Mouse (Mus musculus) forelimb bud, embryonic 11.5 days (tissue): ENCODE data around the gene Pak2.

Experiments
- DNase-seq: peaks from one replicate; pipeline ENCODE4 v3.0.0-alpha.2; 2012; ENCODE audit warnings: low read depth, low spot score

Pak2 gene

GRCm38 (mm10) chr16:32002509-32003477 is 76.3 kb downstream of the Pak2 start, which contains the start of gene Senp5:
Gene Senp5 (minus strand): TSS chr16:32003287.
- DNase-seq, result peak; percentile 89

- DNase-seq, result no peak
Observed at GRCm38 (mm10) chr16:31996371-31996770, 82.8 kb downstream of the Pak2 start.

GRCm38 (mm10) chr16:31993946-31994345 is 85.2 kb downstream of the Pak2 start:
- no peak for DNase-seq

- no peak for DNase-seq
Observed at GRCm38 (mm10) chr16:31993195-31993594, 85.9 kb downstream of the Pak2 start.

GRCm38 (mm10) chr16:31992039-31992438 is 87.1 kb downstream of the Pak2 start:
- DNase-seq, result no peak

- no peak for DNase-seq
Observed at GRCm38 (mm10) chr16:31980946-31981345, 98.2 kb downstream of the Pak2 start.

- no peak for DNase-seq
Observed at GRCm38 (mm10) chr16:31979501-31979900, 99.6 kb downstream of the Pak2 start.

GRCm38 (mm10) chr16:31975258-31975657 is 103.9 kb downstream of the Pak2 start:
- DNase-seq, result no peak
